Mouse (Mus musculus) G1E-ER4 (cell line): ENCODE measurements around the gene Lsmem1. TPM values are rescaled to one million over a fixed set of nuclear protein-coding genes. Genes with fewer than 3 reads are reported as not detected.

Experiments
- GATA1 ChIP-seq: IDR thresholded peaks from one replicate; pipeline ENCODE4 v1.8.0; 2012; ENCODE audit warnings: low read length, inconsistent platforms
- polyA plus RNA-seq: library from polyadenylated mRNA; stranded (reverse); fragments of >175 nt; gene quantifications from 2 replicates; pipeline ENCODE4 v1.2.3, GENCODE M21; 2012

Gene Lsmem1
- polyA plus RNA-seq, 1 experiment, result not detected

DNA sequence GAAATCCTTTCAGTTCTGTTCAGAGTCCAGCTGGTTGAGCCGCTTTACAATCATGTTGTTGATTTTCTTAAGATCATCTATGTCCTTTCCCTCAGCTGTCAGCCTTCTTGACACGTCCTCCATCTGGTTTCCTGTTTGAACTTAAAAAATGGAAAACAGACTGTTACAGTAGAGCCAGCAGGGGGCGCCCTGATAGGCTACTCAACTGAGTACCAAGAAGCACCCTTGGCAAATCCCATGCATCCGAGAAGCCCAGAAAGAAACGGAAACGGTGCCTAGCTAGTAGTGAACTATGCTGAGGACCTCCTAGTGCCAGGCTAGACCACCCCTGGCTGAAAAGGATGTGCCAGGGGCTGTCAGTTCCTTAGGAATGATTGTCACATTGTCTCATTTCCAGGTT is 22.2 kb downstream of the Lsmem1 start:
- no peak for TF ChIP-seq GATA1

DNA sequence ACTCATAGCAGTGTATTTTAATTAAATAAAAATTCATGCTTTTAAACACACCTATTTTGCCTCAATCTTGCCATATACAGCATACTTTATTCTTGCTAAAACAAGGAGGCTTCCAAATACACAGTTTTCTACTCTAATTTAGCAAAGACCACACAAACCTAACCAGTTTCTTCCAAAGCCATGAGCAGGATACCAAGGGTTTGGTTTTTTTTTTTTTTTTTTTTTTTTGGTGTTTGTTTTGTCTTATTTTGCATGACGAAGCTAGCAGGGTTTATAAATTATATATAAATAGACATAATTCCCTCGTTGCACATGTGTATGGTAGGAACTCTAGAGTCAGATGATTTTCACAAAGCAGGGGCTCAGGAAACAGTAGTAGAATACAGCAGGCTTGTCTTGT is 23.1 kb downstream of the Lsmem1 start:
- no peak for TF ChIP-seq GATA1

DNA sequence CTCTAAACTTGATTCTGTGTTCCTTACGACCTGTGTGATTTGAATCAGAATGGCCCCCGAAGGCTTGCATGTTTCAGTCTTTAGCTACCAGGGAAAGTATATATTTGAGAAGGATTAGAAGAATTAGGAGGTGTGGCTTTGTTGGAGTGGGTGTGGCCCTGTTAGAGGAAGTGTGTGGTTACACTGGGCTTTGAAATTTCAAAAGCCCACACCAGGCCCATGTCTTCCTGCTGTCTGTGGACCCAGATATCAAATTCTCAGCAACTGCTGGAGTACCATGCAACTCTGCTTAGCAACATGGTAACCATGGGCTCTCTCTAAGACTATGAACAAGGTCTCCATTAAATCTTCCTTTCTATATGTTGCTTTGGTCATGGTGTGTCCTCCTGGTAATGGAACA is 27.7 kb downstream of the Lsmem1 start:
- TF ChIP-seq GATA1, result no peak

DNA sequence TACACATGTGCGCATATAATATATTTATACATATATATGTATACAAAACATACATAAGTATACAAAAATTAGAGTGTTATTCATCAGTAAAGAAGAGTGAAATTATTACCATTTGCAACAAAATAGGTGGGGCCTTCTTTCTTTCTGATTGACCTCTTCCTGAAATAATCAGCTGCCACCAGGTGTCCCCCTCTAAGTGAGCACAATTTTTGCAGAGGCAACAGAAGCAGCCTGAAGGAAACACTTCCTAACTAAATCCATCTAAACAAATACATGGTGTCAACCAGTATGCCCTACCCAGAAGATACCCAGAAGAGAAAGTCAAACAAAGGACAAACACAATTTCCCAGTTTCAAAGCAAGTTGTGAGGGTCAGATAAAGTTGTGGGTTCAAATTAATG is 29.6 kb downstream of the Lsmem1 start:
- no peak for TF ChIP-seq GATA1

DNA sequence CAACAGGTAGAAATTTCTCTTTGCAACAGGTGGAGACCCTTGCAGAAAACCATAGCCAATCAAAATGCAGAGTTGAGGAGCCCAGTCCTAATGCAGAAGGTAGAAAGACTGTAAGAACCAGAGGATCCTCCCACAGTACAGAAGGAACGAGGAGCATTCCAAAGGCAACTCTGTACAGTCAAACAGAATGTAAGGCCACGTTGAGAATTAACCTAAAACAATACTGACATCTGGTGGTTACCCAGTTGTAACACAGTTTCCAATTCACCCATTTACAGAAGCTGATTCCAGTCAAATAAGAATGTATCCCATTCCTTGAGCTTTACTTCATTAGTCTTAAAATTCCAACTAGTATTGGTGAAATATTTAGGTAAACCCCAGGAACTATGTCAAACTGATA is 34.7 kb downstream of the Lsmem1 start:
- TF ChIP-seq GATA1, result no peak

DNA sequence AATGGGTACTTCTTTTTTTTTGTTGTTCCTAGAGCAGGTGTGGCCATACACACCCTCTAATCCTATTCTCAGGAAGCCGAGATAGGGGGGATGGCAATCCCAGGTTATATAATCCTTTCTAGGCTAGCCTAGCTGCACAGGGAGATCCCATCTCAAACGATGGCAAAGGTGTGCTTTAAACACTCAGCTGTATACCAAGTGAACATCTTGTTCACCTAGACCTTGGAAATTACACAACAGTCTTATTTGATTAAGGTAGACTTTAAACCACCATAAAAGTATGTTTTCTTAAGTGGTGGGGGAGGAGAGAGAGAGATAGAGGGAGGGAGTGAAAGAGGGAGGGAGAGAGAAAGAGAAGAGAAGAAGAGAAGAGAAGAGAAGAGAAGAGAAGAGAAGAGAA is 38.5 kb downstream of the Lsmem1 start:
- TF ChIP-seq GATA1, result no peak

DNA sequence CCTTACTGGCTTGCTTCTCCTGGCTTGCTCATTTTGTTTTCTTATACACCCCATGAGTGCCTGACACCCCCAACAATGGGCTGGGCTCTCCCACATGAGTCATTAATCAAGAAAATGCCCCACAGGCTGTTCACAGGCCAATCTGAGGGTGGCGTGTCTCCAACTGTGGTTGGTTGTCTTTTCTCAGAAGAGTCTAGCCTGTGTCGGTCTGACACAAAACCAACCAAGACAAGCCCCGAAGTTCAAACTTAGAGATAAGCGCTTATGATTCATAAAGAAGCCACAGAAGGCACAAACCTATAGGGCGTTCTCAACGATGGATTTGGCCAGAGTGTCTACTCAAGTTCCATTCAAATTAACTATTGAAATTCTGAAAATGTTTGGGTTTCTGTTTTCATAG is 45.1 kb downstream of the Lsmem1 start:
- TF ChIP-seq GATA1, result no peak

DNA sequence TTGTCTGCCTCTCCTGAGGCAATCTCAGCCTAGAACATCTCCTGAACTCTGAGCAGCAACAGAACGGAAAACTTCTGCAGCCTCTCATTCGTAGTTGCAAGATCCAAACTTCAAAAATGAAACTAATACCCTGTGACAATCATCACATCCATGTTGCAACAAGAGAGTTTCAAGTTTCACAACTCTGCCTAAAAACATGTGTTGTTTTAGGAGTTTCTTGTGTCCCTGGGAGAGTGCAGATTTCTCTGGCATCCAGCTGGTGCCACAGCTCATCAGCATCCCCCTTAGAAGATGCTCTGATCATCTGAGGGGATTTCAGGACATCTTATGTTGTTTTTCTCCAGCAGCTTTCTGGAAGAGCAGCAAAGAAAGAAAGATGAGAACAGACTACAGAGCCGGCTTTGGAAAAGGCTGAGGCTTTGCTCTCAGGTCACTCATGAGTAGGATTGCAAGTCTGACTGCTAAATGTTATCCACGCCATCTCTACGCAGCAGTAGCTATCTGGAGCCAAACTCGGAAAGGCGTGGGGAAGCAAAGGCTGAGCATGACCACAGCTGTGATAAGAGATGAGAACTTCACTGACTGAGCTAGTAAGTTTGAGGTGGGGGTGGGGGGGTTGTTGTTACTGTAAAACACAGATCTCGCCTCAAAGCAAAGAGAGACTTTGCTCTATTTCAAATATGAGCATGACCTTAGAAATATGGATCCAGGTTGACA is 46.8 kb downstream of the Lsmem1 start:
- TF ChIP-seq GATA1, result no peak

DNA sequence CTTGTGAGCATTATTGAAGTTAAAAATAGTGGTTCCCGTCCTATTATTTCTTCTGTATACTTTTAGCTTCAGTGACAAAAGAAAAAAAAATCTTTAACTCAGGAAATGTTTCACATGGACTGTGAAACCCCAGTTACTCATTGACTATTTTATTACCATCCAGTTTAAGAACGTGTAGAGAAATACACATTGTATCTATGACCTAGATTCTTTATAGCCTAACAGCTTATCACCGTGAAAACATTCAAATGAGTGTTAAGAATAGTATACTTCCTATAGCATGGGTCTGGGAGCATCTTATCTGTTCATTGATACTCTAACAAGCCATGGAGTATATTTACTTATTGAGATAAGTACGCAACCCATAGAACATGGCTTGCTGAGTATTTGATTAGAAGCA is 52.0 kb downstream of the Lsmem1 start:
- TF ChIP-seq GATA1, result no peak

DNA sequence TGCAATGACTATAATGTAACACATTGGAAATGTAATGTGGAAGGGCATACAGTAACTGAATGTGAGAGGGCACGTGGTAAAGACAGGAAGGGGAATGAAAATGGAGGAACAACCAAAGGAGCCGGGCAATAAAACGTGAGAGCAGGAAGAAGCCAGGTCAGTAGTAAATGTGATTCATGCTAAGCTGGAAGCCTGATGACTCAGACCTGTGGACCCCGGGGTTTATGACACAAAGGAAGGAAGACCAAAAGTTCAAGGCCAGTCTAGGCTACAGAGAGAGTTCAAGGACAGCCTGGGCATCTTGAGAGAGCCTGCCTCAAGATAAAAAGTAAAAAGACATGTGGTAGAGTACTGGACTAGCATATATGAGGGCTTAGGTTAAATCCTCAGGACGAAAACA is 52.8 kb downstream of the Lsmem1 start:
- TF ChIP-seq GATA1, result no peak

DNA sequence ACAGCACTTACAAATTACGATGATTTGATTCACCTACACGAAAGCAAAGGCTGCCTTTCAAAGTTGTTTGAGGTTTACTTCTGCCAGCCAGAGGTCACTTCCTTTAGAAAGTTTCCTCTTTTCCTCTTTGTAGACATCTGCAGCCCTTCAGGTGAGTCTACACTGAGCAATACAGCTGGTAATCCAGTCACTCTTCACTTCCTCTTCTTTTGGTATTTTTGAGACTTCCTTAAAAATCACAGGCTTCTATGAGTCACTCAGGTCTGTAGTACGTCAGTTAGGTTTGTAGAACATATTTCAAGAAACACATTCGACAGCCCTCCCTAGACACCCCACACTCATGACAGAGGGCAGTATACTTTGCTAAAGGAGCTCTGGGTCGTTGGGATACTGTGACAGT is 58.6 kb downstream of the Lsmem1 start:
- TF ChIP-seq GATA1, result no peak

DNA sequence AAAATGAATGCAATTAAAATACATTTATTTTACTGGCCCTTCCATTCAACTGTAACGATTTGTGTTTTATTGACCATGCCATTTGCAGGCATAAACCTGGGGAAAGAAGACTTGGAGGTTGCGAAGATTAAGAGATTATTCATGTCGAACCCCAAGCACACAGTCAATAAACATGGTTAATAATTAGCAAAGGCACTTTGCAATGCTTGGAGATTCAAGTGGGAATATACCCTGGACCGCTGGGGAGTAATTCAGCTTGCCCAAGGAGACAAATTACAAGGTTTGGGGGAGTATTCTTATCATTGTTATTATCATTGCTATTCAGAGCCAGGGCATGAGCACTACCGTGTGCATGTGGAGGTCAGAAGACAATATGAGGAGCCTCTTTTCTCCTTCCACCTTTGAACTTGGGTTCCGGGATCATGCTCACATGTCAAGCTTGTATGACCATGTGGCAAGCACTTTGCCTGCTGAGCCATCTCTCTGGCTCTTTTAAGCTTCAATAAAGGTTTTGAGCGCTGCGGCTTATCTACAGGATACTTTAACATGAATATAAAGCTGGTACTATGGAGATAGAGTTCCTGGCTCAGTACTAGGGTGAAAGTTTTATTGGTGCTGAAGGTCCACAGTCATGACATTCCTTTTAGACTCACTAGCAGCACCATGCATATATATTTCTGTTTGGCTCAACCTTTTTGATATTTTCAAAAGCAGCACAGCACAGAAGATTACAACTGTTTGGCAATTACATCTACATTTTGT is 59.6 kb downstream of the Lsmem1 start:
- TF ChIP-seq GATA1, result no peak

DNA sequence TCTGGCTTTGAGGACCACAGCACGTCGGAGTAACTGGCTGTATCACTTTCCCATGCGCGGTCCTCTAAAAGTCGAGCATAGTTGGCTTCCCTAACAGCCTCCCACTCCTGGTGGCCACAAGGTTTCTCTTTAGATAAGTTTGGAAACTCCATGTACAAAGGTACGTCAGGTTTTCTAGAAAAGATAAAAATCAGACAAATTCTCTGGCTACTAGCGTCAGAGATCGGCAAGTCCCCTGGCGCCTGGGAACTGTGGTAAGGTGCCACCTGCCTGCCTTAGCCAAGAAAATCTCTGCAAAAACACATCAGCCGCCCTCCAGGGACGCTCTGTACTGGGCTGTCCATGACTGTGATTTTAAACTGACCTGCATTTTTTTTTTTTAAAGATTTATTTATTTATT is 64.8 kb downstream of the Lsmem1 start:
- TF ChIP-seq GATA1, result no peak

DNA sequence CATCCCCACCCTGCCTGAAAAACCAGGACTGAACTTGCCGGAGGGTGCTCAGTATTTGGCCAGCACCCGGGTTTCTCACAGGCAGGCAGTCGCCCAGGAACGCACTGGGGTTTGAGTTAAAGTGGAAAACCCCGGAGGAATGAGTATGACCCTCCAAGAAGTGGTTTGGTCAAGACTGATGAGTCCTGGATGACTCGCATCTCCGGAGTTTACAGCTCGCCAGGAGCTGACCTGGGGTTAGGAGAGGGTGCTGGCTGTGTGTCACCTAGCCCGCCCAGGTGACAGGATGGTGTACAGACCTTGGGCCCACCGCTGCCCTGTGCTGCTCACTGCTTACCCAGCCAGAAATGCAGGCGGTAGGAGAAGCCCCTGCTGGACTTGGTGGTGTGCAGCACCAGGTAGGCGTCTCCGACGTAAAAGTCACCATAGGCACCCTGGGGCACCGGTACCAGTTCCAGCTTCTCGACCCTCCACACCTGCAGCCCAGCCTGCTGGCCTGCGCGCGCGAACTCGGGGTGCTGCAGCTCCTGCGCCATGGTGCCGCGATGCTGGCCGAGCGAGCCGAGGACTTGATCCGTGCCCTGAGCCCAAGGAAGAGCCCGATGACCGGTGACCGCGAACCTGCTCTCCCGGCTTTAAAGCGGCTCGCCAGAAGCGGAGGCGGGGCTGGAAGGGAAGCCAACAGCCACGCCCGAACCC is 65.6 kb downstream of the Lsmem1 start, which contains the start of gene Scin:
Scin (minus strand) TSS at position 656 of the 699 bp plus-strand sequence.
- TF ChIP-seq GATA1, result no peak

DNA sequence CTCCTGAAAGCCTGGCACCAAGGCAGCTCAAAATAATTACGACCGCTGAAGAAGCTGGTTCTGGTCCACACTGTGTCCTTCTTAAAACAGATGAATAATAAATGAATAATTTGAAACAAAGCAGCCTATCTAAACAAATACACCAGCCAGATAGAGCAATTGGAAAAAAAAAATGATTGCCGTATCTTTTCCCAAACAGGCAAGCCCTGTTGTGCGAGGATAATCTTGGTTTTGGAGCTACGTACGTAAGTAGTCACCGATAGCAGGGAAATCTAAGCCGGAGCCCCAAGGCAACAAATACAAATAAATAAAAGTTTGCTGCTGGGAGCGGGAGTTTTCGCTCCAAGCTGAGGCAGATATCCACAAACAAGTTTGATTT is 66.1 kb downstream of the Lsmem1 start:
- TF ChIP-seq GATA1, result no peak

Other genes with a start within 250 kb of the Lsmem1 start
- 60.2 and 62.1 TPM in 2 replicates for gene Arl4a, start 161.5 kb downstream of the Lsmem1 start, polyA plus RNA-seq
- not detected in 2 replicates for gene Scin, start 65.3 kb downstream of the Lsmem1 start, polyA plus RNA-seq
- gene Ifrd1, start 49.0 kb upstream of the Lsmem1 start, polyA plus RNA-seq, result 61.4 and 81.3 TPM in 2 replicates
- 2.9 and 5.6 TPM in 2 replicates for gene Zfp277, start 246.4 kb upstream of the Lsmem1 start, polyA plus RNA-seq
- gene Dock4, start 246.5 kb upstream of the Lsmem1 start, polyA plus RNA-seq, result 0.02 TPM in 1 of 2 replicates, not detected in the other